Mouse (Mus musculus) embryonic facial prominence, embryonic 10.5 days (tissue): ENCODE data around the gene Mt3. TPM values are rescaled to one million over a fixed set of nuclear protein-coding genes. Genes with fewer than 3 reads are reported as not detected.
"Not testable (repeated sequence)": the region's sequence is repeated elsewhere in the genome, so short reads cannot be mapped to it uniquely, and the experiment has no call there.

Experiments
- DNase-seq: peaks from one replicate; pipeline ENCODE4 v3.0.0-alpha.2; 2017; ENCODE audit warnings: low spot score
- H3K27ac ChIP-seq: fragments of 300-500 bp; sonication (generic); replicated peaks from 2 replicates; pipeline ENCODE4 v1.5.1; 2016; ENCODE audit warnings: mild to moderate bottlenecking
- H3K27me3 ChIP-seq: fragments of 300-500 bp; sonication (generic); replicated peaks from 2 replicates; pipeline ENCODE4 v1.6.1; 2016; ENCODE audit warnings: low read depth, mild to moderate bottlenecking; ENCODE audit not compliant: poor library complexity, severe bottlenecking
- H3K36me3 ChIP-seq: fragments of 300-500 bp; sonication (generic); replicated peaks from 2 replicates; pipeline ENCODE4 v1.6.1; 2016; ENCODE audit warnings: mild to moderate bottlenecking, moderate library complexity
- H3K4me1 ChIP-seq: fragments of 300-500 bp; sonication (generic); 2 replicates; pipeline ENCODE4 v1.6.1; 2016
- H3K4me3 ChIP-seq: fragments of 300-500 bp; sonication (generic); 2 replicates; pipeline ENCODE4 v1.5.1; 2016; ENCODE audit warnings: mild to moderate bottlenecking, moderate library complexity
- H3K9me3 ChIP-seq: fragments of 300-500 bp; sonication (generic); 2 replicates; pipeline ENCODE4 v1.6.1; 2016; ENCODE audit warnings: mild to moderate bottlenecking
- WGBS: fragments of 180-500 bp; shearing (Covaris S2); methylation state at CpG from one replicate; pipeline ENCODE4 v1.1.7; 2016; 5-methylcytosine and 5-hydroxymethylcytosine counted together
- polyA plus RNA-seq: library from polyadenylated mRNA; unstranded; fragments of >200 nt; fragmentation: Nextera tagmentation; extraction: Ambion mirVana; gene quantifications from 2 replicates; pipeline ENCODE4 v1.2.1, GENCODE M21; 2016

The Mt3 gene
- polyA plus RNA-seq, 1 experiment from 2014 or later, result 10.0 TPM

DNA sequence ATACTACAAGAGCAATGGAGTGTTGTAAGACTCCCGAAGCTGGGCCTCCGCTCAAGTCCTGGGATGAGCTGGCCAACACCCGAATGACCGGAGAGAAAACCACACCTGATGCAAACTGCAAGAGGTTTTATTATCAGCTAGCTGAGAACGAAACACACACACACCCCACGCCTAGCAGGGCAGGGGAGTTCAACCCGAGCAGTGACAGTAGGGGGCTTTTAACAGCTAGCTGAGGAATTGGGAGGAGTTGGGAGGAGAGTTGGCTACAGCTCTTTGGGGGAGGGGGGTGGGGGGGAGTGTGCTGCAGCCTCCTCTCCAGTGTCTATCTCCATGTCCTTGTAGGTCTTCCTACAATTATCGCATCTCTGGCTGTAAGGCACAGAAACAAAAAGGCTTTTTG is 13.4 kb downstream of the Mt3 start:
- not testable (repeated sequence) for DNase-seq
- 75% methylated on average over 8 of the region's 8 CpGs for WGBS

DNA sequence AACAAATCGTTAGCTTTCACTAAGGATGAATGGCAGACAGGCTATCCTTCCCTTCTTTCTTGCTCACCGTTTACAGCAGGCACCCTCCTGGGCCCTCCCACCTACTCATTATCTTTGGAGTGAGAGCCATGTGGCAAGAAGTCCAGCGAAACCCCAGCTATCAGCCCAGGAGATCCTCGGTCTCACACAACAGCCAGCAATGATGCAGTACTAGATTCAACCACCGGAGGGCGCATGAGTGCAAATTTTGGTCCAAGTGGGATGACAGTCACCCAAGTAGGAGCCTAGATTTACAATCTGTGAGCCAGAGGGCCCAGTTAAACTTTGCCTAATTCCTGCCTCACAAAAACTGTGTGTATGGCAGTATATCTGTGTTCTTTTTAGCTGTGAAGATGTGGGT is 14.8 kb downstream of the Mt3 start:
- Histone ChIP-seq H3K27me3 (peaks cover 47% of the 10 kb centered on the region), H3K27ac (no peak overlapping the region), H3K36me3 (no peaks in the 10 kb centered on the region), H3K4me3 (no peak overlapping the region), H3K9me3 (no peaks in the 10 kb centered on the region), H3K4me1 (peaks cover 14% of the 10 kb centered on the region)
- DNase-seq, result peak; percentile 89
- 3% methylated on average over 6 of the region's 6 CpGs for WGBS

More for the DNA sequence above, 13.4 kb downstream of the Mt3 start:
- H3K27me3 ChIP-seq, result peaks cover 32% of the 10 kb centered on the region
- H3K9me3 ChIP-seq, H3K4me1 ChIP-seq, H3K27ac ChIP-seq, H3K4me3 ChIP-seq, H3K36me3 ChIP-seq: not testable (repeated sequence)

DNA sequence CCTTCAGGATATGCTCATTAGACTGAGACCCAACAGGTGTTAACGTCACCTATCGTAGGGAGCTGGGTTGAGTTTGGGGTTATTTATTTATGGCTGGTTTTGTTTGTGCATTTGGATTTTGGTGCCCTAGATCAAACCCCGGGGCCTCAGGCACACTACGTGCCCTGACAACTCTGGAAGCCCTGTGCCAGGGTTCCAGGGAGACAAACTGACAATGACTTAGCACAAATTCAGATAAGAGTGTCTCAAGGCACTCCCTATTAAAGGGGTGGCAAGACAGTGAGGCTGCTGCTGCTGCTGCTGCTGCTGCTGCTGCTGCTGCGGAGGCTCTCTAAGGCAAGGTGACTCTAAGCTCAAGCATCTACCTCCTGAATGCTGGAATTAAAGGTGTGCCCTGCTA is 17.1 kb downstream of the Mt3 start:
- Histone ChIP-seq H3K36me3 (no peaks in the 10 kb centered on the region), H3K27me3 (peaks cover 70% of the 10 kb centered on the region)
- 85% methylated on average over 5 of the region's 5 CpGs for WGBS

DNA sequence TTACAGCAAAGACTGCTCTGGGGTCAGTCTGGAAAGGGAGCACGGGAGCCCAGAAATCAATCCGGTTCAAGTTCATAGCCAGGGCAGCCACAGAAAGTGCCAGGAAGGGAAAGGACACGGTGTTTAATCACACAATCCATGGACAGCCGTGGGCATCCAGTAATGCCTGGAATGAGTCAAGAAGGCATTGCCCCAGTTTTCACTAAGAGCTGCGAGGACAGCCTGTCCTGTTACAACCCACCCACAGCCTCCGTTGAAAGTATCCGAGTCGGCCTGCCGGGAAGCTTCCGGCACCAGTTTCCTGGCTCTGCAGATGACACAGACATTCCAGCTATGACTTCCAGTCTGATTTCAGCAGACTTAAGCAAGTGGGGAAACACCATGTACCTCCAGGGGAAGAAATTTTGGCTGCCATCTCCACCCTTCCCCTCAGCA is 18.9 kb downstream of the Mt3 start:
- Histone ChIP-seq H3K4me1 (peaks cover 41% of the 10 kb centered on the region), H3K36me3 (no peaks in the 10 kb centered on the region), H3K27ac (0 out of 2 replicates have a peak overlapping the region, but pooled peaks have one; percentile 59), H3K4me3 (peak overlapping the region; percentile 60; the same call in 1 of the 2 replicates), H3K9me3 (no peaks in the 10 kb centered on the region), H3K27me3 (peaks cover 87% of the 10 kb centered on the region)
- no peak for DNase-seq
- WGBS, result 43% methylated on average over 10 of the region's 10 CpGs

More for the DNA sequence above, 17.1 kb downstream of the Mt3 start:
- H3K4me1 ChIP-seq, result peaks cover 35% of the 10 kb centered on the region
- no peak overlapping the region for H3K4me3 ChIP-seq
- H3K27ac ChIP-seq, result no peak overlapping the region
- no peak for DNase-seq
- H3K9me3 ChIP-seq, result no peaks in the 10 kb centered on the region

DNA sequence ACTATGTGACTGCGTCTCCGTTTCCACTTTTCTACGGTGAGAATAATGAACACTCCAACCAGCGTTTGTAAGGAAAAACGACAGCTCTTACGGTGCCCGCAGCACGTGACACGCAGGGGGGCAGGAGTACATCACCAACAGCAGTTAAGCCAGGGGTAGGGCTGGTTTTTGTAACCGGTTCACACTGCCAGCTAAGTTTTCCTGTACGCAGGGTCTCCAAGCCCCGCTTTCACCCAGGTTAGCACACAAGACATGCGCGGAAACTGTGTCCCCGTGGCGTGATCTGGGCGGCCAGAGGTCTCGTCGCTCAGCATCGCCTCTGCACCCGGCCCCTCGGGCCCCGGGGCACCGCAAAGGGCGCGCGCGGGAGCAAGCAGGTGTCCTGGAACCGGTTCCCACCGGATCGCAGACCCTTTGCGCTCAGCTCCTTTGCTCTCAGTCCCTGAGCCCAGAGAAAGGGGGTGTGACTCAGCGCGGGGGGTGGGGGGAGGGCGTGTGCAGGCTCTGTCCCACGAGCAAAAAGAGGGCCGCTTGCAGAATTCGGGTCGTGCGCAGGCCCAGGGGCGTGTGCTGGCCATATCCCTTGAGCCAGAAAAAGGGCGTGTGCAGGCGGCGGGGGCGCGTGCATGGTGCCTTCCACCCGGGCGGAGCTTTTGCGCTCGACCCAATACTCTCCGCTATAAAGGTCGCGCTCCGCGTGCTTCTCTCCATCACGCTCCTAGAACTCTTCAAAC is 19.8 kb downstream of the Mt3 start, which contains the start of gene Mt2:
TSS of gene Mt2 (plus strand) at position 590 of the 734 bp plus-strand sequence.
- peak within 1 kb of the TSS; percentile 60 for H3K4me3 ChIP-seq
- peaks cover 38% of the 10 kb centered on the region for H3K4me1 ChIP-seq
- peaks cover 93% of the 10 kb centered on the region for H3K27me3 ChIP-seq
- H3K36me3 ChIP-seq, result no peaks in the 10 kb centered on the region
- H3K27ac ChIP-seq, result peak within 1 kb of the TSS; percentile 59
- peak; percentile 73 for DNase-seq
- under 1% methylated on average over 56 of the region's 56 CpGs for WGBS
- H3K9me3 ChIP-seq, result no peaks in the 10 kb centered on the region

DNA sequence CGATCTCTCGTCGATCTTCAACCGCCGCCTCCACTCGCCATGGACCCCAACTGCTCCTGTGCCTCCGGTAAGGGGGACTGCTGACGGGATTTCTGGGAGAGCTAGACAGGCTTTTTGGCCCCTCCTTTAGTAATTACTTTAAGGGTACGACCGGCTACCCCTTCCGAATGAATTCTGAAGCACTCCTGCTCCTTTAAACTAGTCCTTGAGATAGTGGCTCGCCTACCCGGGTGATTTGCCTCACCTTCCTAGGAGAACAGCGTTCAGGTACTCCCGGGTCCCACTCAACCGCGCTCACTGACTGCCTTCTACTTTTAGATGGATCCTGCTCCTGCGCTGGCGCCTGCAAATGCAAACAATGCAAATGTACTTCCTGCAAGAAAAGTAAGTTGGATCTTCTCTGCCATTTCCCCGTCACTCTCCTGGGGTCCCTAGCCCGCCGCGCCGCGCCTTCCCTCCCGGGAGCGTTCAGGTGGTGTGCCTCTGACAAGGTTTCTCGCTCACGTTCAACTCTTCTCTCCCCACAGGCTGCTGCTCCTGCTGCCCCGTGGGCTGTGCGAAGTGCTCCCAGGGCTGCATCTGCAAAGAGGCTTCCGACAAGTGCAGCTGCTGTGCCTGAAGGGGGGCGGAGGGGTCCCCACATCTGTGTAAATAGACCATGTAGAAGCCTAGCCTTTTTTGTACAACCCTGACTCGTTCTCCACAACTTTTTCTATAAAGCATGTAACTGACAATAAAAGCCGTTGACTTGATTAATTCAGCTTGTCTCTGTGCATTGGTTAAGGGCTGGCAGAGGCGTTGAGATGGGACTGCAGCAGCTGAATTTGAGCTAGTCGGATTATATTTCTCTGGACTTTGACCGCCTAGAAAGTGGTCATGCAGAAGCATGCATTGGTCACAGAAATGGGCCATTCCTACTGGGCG is 20.7 kb downstream of the Mt3 start:
- Histone ChIP-seq H3K36me3 (no peaks in the 10 kb centered on the region), H3K4me3 (peak overlapping the region; percentile 60), H3K4me1 (peaks cover 38% of the 10 kb centered on the region), H3K27me3 (peaks cover 96% of the 10 kb centered on the region), H3K9me3 (no peaks in the 10 kb centered on the region), H3K27ac (peak overlapping the region; percentile 51)
- WGBS, result 2% methylated on average over 39 of the region's 39 CpGs
- DNase-seq, result peak; percentile 55

DNA sequence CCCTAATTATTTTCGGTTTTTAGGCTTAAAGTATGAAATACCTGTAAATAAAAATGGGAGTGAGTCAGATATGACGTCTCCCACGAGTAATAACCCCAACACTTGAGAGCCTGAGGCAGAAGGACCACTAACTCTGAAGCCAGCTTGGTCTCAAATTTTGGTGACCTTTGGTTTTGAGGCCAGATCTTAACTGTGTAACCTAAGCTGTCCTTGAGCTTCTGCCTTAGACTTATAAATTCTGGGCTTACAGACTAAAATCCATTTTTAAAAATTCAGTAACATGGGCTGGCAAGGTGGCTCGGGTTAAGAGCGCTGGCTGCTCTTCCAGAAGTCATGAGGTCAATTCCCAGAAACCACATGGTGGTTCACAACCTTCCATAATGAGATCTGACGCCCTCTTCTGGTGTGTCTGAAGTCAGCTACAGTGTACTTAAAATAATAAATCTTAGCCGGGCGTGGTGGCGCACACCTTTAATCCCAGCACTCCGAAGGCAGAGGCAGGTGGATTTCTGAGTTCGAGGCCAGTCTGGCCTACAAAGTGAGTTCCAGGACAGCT is 21.5 kb downstream of the Mt3 start:
- no peak for DNase-seq
- peaks cover 100% of the 10 kb centered on the region for H3K27me3 ChIP-seq
- H3K4me3 ChIP-seq, result peak overlapping the region; percentile 60
- H3K27ac ChIP-seq, result no peak overlapping the region
- no peaks in the 10 kb centered on the region for H3K9me3 ChIP-seq
- no peaks in the 10 kb centered on the region for H3K36me3 ChIP-seq
- WGBS, result 42% methylated on average over 11 of the region's 11 CpGs
- peaks cover 41% of the 10 kb centered on the region for H3K4me1 ChIP-seq

DNA sequence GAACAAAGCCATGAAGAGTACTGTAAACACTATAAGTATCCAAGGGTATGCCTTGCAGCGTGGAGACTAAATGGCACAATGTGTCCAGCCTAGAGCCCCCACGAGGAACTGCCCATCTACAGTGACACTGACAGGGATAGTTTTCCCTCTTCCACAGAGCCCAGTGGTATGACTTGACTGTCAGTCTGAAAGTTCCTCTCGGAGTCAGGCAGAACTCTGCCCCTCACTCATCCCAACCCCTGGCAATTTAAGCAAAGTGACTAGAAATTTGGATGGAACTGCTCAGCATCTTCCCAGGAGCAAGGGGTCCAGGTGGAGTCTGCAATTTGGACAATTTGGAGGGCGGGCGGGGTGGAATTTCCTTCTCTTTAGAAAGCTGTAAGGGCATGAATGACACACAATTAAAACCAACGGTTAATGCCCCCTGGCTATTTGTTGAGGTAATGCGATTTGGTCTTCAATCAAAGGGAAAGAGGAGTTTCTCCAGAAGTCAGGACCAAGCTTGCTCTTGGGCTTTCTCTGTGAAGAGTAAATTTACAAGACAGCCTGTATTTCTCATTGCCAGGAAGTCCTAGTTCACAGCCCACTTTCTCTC is 22.3 kb downstream of the Mt3 start:
- DNase-seq, result no peak
- WGBS, result 19% methylated on average over 7 of the region's 7 CpGs
- H3K27ac ChIP-seq, result no peak overlapping the region
- H3K4me1 ChIP-seq, result peaks cover 49% of the 10 kb centered on the region
- H3K36me3 ChIP-seq, result no peaks in the 10 kb centered on the region
- no peak overlapping the region for H3K4me3 ChIP-seq
- no peaks in the 10 kb centered on the region for H3K9me3 ChIP-seq
- H3K27me3 ChIP-seq, result peaks cover 100% of the 10 kb centered on the region

DNA sequence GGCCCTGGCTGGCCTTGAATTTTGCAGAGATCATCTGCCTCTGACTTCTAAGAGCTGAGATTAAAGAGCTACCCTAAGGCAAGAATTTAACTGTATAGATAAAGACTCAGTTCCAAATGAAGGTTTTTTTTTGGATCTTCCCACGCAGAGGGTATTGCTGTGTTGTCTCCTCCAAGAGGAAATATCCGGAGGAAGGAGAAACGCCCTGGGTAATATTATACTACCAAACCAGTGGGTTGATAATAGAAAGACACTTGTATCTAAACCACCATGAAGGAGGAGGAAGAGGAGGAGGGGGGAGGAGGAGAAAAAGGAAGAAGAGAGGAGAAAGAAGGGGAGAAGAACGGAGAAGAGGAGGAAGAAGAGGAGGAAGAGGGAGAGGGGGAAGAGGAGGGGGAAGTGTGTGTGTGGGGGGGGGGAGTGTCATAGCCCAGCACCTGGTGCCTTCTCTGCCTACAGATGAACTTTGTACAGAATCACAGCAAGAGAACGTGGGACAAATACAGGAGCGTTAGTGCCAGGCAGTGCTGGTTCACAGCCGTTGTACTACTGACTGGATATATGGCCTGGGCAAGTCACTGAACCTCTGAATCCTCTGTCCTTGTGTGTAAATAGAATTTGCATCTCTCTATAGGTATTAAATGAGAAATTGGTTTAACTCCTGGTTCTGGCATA is 25.4 kb downstream of the Mt3 start:
- no peak overlapping the region for H3K4me3 ChIP-seq
- H3K27ac ChIP-seq, result no peak overlapping the region
- 57% methylated on average over 7 of the region's 7 CpGs for WGBS
- peaks cover 43% of the 10 kb centered on the region for H3K4me1 ChIP-seq
- H3K27me3 ChIP-seq, result peaks cover 100% of the 10 kb centered on the region
- H3K9me3 ChIP-seq, result no peaks in the 10 kb centered on the region
- no peaks in the 10 kb centered on the region for H3K36me3 ChIP-seq
- no peak for DNase-seq

DNA sequence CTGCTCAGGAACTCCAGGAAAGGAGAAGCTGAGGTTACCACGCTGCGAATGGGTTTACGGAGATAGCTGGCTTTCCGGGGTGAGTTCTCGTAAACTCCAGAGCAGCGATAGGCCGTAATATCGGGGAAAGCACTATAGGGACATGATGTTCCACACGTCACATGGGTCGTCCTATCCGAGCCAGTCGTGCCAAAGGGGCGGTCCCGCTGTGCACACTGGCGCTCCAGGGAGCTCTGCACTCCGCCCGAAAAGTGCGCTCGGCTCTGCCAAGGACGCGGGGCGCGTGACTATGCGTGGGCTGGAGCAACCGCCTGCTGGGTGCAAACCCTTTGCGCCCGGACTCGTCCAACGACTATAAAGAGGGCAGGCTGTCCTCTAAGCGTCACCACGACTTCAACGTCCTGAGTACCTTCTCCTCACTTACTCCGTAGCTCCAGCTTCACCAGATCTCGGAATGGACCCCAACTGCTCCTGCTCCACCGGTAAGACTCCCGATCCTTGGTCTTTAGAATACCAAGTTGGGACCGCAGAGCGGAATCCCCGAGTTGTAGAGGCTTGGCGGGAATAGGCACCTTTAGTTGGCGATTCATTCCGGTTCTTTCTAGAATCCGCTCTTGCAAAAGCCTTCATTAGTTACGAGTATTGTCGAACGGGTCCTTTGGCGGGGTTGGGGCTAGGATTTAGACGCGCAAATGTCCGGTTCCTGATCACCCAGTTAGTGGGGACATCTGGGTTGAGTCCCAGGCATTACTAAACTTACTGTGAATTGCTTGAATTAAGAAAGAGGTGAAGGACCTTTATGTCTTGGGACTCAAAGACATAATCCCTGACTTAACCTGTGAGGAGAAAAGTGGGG is 26.7 kb downstream of the Mt3 start, which contains the start of gene Mt1:
TSS of gene Mt1 (plus strand) at position 226 of the 856 bp plus-strand sequence.
- Histone ChIP-seq H3K36me3 (no peaks in the 10 kb centered on the region), H3K4me1 (peaks cover 43% of the 10 kb centered on the region), H3K27ac (peak within 1 kb of the TSS; percentile 26; the same call in 1 of the 2 replicates), H3K4me3 (peak within 1 kb of the TSS; percentile 64), H3K9me3 (no peaks in the 10 kb centered on the region), H3K27me3 (peaks cover 100% of the 10 kb centered on the region)
- DNase-seq, result peak; percentile 85
- under 1% methylated on average over 50 of the region's 50 CpGs for WGBS
